Mouse (Mus musculus) hindbrain, embryonic 11.5 days (tissue): ENCODE measurements around the gene Ago3. TPM values are rescaled to one million over a fixed set of nuclear protein-coding genes. Genes with fewer than 3 reads are reported as not detected.

Experiments used
- ATAC-seq: fragments of 200-750 bp; cut with Nextera tagmentation; 2 replicates; pipeline ENCODE4 v1.8.0; 2017; ENCODE audit warnings: mild to moderate bottlenecking, moderate TSS enrichment, moderate library complexity; ENCODE audit not compliant: low FRiP score
- DNase-seq: peaks from one replicate; pipeline ENCODE4 v3.0.0-alpha.2; 2015; ENCODE audit warnings: low spot score
- H3K27ac ChIP-seq: fragments of 300-500 bp; sonication (generic); 2 replicates; pipeline ENCODE4 v1.5.1; 2014; ENCODE audit warnings: mild to moderate bottlenecking, low read depth, low read length
- H3K27me3 ChIP-seq: fragments of 300-500 bp; sonication (generic); 2 replicates; pipeline ENCODE4 v1.6.1; 2014; ENCODE audit warnings: mild to moderate bottlenecking, low read length, moderate library complexity, mixed read lengths; ENCODE audit not compliant: control insufficient read depth, insufficient read depth
- H3K36me3 ChIP-seq: fragments of 300-500 bp; sonication (generic); 2 replicates; pipeline ENCODE4 v1.6.1; 2014; ENCODE audit warnings: mild to moderate bottlenecking, low read length, moderate library complexity, mixed read lengths; ENCODE audit not compliant: control insufficient read depth, insufficient read depth
- H3K4me1 ChIP-seq: fragments of 300-500 bp; sonication (generic); replicated peaks from 2 replicates; pipeline ENCODE4 v1.6.1; 2014; ENCODE audit warnings: low read length, mixed read lengths; ENCODE audit not compliant: control insufficient read depth, insufficient read depth
- H3K4me2 ChIP-seq: fragments of 300-500 bp; sonication (generic); replicated peaks from 2 replicates; pipeline ENCODE4 v1.6.1; 2014; ENCODE audit warnings: mild to moderate bottlenecking, low read depth, low read length
- H3K4me3 ChIP-seq: fragments of 300-500 bp; sonication (generic); 2 replicates; pipeline ENCODE4 v1.5.1; 2014; ENCODE audit warnings: low read depth, low read length
- H3K9ac ChIP-seq: fragments of 300-500 bp; sonication (generic); 2 replicates; pipeline ENCODE4 v1.6.1; 2014; ENCODE audit warnings: low read depth, low read length
- H3K9me3 ChIP-seq: fragments of 300-500 bp; sonication (generic); 2 replicates; pipeline ENCODE4 v1.6.1; 2016; ENCODE audit warnings: low read length; ENCODE audit not compliant: control insufficient read depth
- WGBS: fragments of 180-500 bp; shearing (Covaris S2); extraction: QIAGEN DNeasy Blood & Tissue Kit; methylation state at CpG from one replicate; pipeline ENCODE4 v1.1.7; 2014; 5-methylcytosine and 5-hydroxymethylcytosine counted together
- polyA plus RNA-seq: library from polyadenylated mRNA; unstranded; fragments of >200 nt; fragmentation: Nextera tagmentation; extraction: Ambion mirVana; gene quantifications from 2 replicates; pipeline ENCODE4 v1.2.1, GENCODE M21; 2014

Ago3 gene
- 14.4 and 16.1 TPM in 2 replicates for polyA plus RNA-seq

- H3K4me3 ChIP-seq: peak within 1 kb of the TSS; percentile 90
- H3K9ac ChIP-seq: peak within 1 kb of the TSS; percentile 84
- no peaks in the 10 kb centered on the region for H3K27me3 ChIP-seq
- ATAC-seq (peak; percentile 96), DNase-seq (peak; percentile 94)
- H3K27ac ChIP-seq: peak within 1 kb of the TSS; percentile 88
- under 1% methylated on average over 46 of the region's 65 CpGs for WGBS
- H3K4me1 ChIP-seq: peaks cover 3% of the 10 kb centered on the region; the same call in 1 of the 2 replicates
- peak within 1 kb of the TSS; percentile 85 for H3K4me2 ChIP-seq
- H3K36me3 ChIP-seq: no peaks in the 10 kb centered on the region
- no peaks in the 10 kb centered on the region for H3K9me3 ChIP-seq
Observed at GRCm38 (mm10) chr4:126429347-126430079, at the start of gene Ago3. Ago3 (minus strand) TSS chr4:126429556.

GRCm38 (mm10) chr4:126473031-126473430 lies 43.7 kb upstream of the Ago3 start:
- ATAC-seq (no peak), DNase-seq (peak; percentile 19)
- no peaks in the 10 kb centered on the region for H3K4me1 ChIP-seq
- no peak overlapping the region for H3K9ac ChIP-seq
- H3K9me3 ChIP-seq: no peaks in the 10 kb centered on the region
- no peaks in the 10 kb centered on the region for H3K36me3 ChIP-seq
- no peaks in the 10 kb centered on the region for H3K27me3 ChIP-seq
- H3K27ac ChIP-seq: no peak overlapping the region
- WGBS: 54% methylated on average over 5 of the region's 5 CpGs
- H3K4me3 ChIP-seq: no peak overlapping the region
- no peak overlapping the region for H3K4me2 ChIP-seq

- Histone ChIP-seq H3K9ac (no peak overlapping the region), H3K4me3 (no peak overlapping the region), H3K9me3 (no peaks in the 10 kb centered on the region), H3K36me3 (no peaks in the 10 kb centered on the region), H3K27me3 (no peaks in the 10 kb centered on the region), H3K4me1 (peaks cover 3% of the 10 kb centered on the region; the same call in 1 of the 2 replicates), H3K27ac (no peak overlapping the region), H3K4me2 (no peak overlapping the region)
- DNase-seq: no peak
- ATAC-seq: no peak
- WGBS: 81% methylated on average over 1 of the region's 1 CpGs
Observed at GRCm38 (mm10) chr4:126469334-126469733, 40.0 kb upstream of the Ago3 start.

- Histone ChIP-seq H3K27ac (peak overlapping the region; percentile 95), H3K4me2 (peak overlapping the region; percentile 60), H3K9ac (peak overlapping the region; percentile 94), H3K4me3 (peak overlapping the region; percentile 82), H3K4me1 (peaks cover 5% of the 10 kb centered on the region; the same call in 1 of the 2 replicates), H3K9me3 (no peaks in the 10 kb centered on the region), H3K27me3 (no peaks in the 10 kb centered on the region), H3K36me3 (no peaks in the 10 kb centered on the region)
- 7% methylated on average over 8 of the region's 8 CpGs for WGBS
- DNase-seq: no peak
- ATAC-seq: no peak; the same call in 1 of the 2 replicates
Observed at GRCm38 (mm10) chr4:126468925-126469324, 39.6 kb upstream of the Ago3 start.

GRCm38 (mm10) chr4:126468285-126468901 lies 39.0 kb upstream of the Ago3 start, which contains the start of gene Ago1:
Ago1 (minus strand) TSS chr4:126468583.
- Histone ChIP-seq H3K4me3 (peak within 1 kb of the TSS; percentile 82), H3K4me2 (peak within 1 kb of the TSS; percentile 60), H3K9me3 (no peaks in the 10 kb centered on the region), H3K9ac (peak within 1 kb of the TSS; percentile 94), H3K27ac (peak within 1 kb of the TSS; percentile 95), H3K27me3 (no peaks in the 10 kb centered on the region), H3K4me1 (peaks cover 9% of the 10 kb centered on the region; the same call in 1 of the 2 replicates), H3K36me3 (no peaks in the 10 kb centered on the region)
- under 1% methylated on average over 46 of the region's 55 CpGs for WGBS
- DNase-seq: peak; percentile 97
- ATAC-seq: peak; percentile 78

GRCm38 (mm10) chr4:126467721-126468284 lies 38.4 kb upstream of the Ago3 start:
- H3K36me3 ChIP-seq: no peaks in the 10 kb centered on the region
- peak; percentile 86 for DNase-seq
- H3K27ac ChIP-seq: peak overlapping the region; percentile 95
- H3K9me3 ChIP-seq: no peaks in the 10 kb centered on the region
- H3K4me3 ChIP-seq: peak overlapping the region; percentile 82
- WGBS: under 1% methylated on average over 22 of the region's 25 CpGs
- peaks cover 9% of the 10 kb centered on the region; the same call in 1 of the 2 replicates for H3K4me1 ChIP-seq
- peak; percentile 66 for ATAC-seq
- H3K27me3 ChIP-seq: no peaks in the 10 kb centered on the region
- peak overlapping the region; percentile 60 for H3K4me2 ChIP-seq
- peak overlapping the region; percentile 94 for H3K9ac ChIP-seq

- Histone ChIP-seq H3K27me3 (no peaks in the 10 kb centered on the region), H3K4me3 (peak overlapping the region; percentile 82), H3K36me3 (no peaks in the 10 kb centered on the region), H3K9ac (peak overlapping the region; percentile 61), H3K27ac (peak overlapping the region; percentile 95), H3K9me3 (no peaks in the 10 kb centered on the region), H3K4me1 (peaks cover 9% of the 10 kb centered on the region; the same call in 1 of the 2 replicates), H3K4me2 (peak overlapping the region; percentile 60)
- ATAC-seq: peak; percentile 29; the same call in 1 of the 2 replicates
- WGBS: 16% methylated on average over 8 of the region's 8 CpGs
- peak; percentile 52 for DNase-seq
Observed at GRCm38 (mm10) chr4:126466251-126466750, 36.9 kb upstream of the Ago3 start.

GRCm38 (mm10) chr4:126465843-126466242 lies 36.5 kb upstream of the Ago3 start:
- Histone ChIP-seq H3K4me3 (peak overlapping the region; percentile 82), H3K9ac (peak overlapping the region; percentile 61), H3K4me2 (peak overlapping the region; percentile 60), H3K27ac (peak overlapping the region; percentile 95), H3K4me1 (peaks cover 9% of the 10 kb centered on the region; the same call in 1 of the 2 replicates), H3K36me3 (no peaks in the 10 kb centered on the region), H3K9me3 (no peaks in the 10 kb centered on the region), H3K27me3 (no peaks in the 10 kb centered on the region)
- peak; percentile 93 for DNase-seq
- peak; percentile 82 for ATAC-seq
- WGBS: 4% methylated on average over 8 of the region's 8 CpGs
